Mouse (Mus musculus) lung, postnatal 0 days (tissue): ENCODE data around the gene Ctns.

ENCODE experiments used
- CTCF ChIP-seq: IDR thresholded peaks from 2 replicates; pipeline ENCODE4 v1.5.1; 2016; ENCODE audit warnings: antibody characterized with exemption, mild to moderate bottlenecking
- EP300 ChIP-seq: IDR thresholded peaks from 2 replicates; pipeline ENCODE4 v1.6.1; 2016; ENCODE audit warnings: antibody characterized with exemption, mild to moderate bottlenecking, control low read depth

DNA sequence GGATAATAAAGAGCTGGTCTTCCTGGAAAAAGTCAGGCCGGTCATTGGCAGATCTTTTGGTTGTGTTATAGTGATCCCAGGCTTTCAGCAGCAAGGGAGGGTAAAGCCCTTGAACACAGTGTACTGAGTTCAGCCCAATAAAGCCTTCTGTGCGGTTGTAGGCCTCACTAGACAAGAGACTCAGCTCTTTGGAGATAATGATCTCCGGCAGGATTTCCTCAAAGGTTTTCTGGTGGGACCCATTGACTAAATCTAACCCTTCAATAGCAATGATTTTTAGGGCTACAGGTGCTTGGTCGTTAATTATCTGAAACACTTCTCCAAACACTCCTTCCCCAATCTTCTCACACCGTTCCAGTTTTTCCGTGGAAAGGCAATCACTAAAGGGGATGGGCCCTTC, 62.3 kb downstream of the Ctns start:
- TF ChIP-seq CTCF (no peak), EP300 (no peak)
